In genomic region chr13:112433271-112433670, GRCm38 (mm10) we compare ENCODE assay signal across 12 mouse cellular contexts. TPM values are rescaled to one million over a fixed set of nuclear protein-coding genes. Genes with fewer than 3 reads are reported as not detected.
A peak's percentile ranks its signal among the peaks of the same experiment; 100 is the strongest.
DNase-seq lines count a peak whose midpoint lies in the region; ATAC-seq lines count a peak whose summit lies in the region.
"Had no signal": no experiment of that assay in that cellular context is flagged by ENCODE, and none has a peak within 500 bp of the region (broad histone marks: within the 10 kb centered on the region; RNA-seq: fewer than 3 reads in every experiment).

No protein-coding gene starts in this region.

- no peak for ATAC-seq in heart, embryonic 13.5 days (ENCODE audit: extremely low read depth, insufficient number of reproducible peaks, low FRiP score, low TSS enrichment)
- no peak for ATAC-seq in heart, embryonic 12.5 days (ENCODE audit: insufficient number of reproducible peaks, low FRiP score)
- ATAC-seq in megakaryocyte progenitor cell, adult 5-6 weeks (replicated peaks; ENCODE audit: poor library complexity) = peak; percentile 68
- no peak for ATAC-seq in midbrain, embryonic 14.5 days (ENCODE audit: low FRiP score, low TSS enrichment)
- ATAC-seq in hindbrain, embryonic 13.5 days (ENCODE audit: low FRiP score) = no peak

- H3K4me1 ChIP-seq in heart, embryonic 13.5 days = peaks cover 26% of the 10 kb centered on the region
- H3K4me1 ChIP-seq in heart, embryonic 12.5 days (replicated peaks) = peaks cover 29% of the 10 kb centered on the region
- no peaks in the 10 kb centered on the region for H3K4me1 ChIP-seq in midbrain, embryonic 14.5 days (ENCODE audit: control insufficient read depth, insufficient read depth, low read length)
- H3K4me1 ChIP-seq in hindbrain, embryonic 13.5 days (replicated peaks) = no peaks in the 10 kb centered on the region

- H3K36me3 ChIP-seq in heart, embryonic 13.5 days = no peaks in the 10 kb centered on the region
- H3K36me3 ChIP-seq in heart, embryonic 12.5 days = no peaks in the 10 kb centered on the region
- no peaks in the 10 kb centered on the region for H3K36me3 ChIP-seq in midbrain, embryonic 14.5 days (ENCODE audit: control insufficient read depth, insufficient read depth, low read length)
- no peaks in the 10 kb centered on the region for H3K36me3 ChIP-seq in hindbrain, embryonic 13.5 days
- H3K36me3 ChIP-seq: embryonic facial prominence, embryonic 13.5 days had no signal

- H3K9ac ChIP-seq in heart, embryonic 13.5 days = no peak overlapping the region
- no peak overlapping the region for H3K9ac ChIP-seq in heart, embryonic 12.5 days
- no peak overlapping the region for H3K9ac ChIP-seq in midbrain, embryonic 14.5 days (replicated peaks; ENCODE audit: low read length)
- no peak overlapping the region for H3K9ac ChIP-seq in hindbrain, embryonic 13.5 days
- H3K9ac ChIP-seq: embryonic facial prominence, embryonic 13.5 days; liver, embryonic 14.5 days had no signal

- no peaks in the 10 kb centered on the region for H3K27me3 ChIP-seq in heart, embryonic 13.5 days (replicated peaks)
- H3K27me3 ChIP-seq in heart, embryonic 12.5 days (replicated peaks) = no peaks in the 10 kb centered on the region
- H3K27me3 ChIP-seq in midbrain, embryonic 14.5 days (ENCODE audit: control insufficient read depth, insufficient read depth, low read length) = no peaks in the 10 kb centered on the region
- no peaks in the 10 kb centered on the region for H3K27me3 ChIP-seq in hindbrain, embryonic 13.5 days
- H3K27me3 ChIP-seq: embryonic facial prominence, embryonic 13.5 days had no signal

- peak; percentile 35 for DNase-seq in testis, postnatal 14 days (ENCODE audit: low spot score)
- DNase-seq in testis, postnatal 10 days (ENCODE audit: low spot score) = no peak
- no peak for DNase-seq in midbrain, embryonic 14.5 days
- DNase-seq in spleen, adult 18-20 months = no peak
- DNase-seq: heart, postnatal 10 days had no signal

- H3K27ac ChIP-seq in heart, embryonic 13.5 days (replicated peaks) = peak overlapping the region; percentile 5; the same call in 1 of the 2 replicates
- H3K27ac ChIP-seq in heart, embryonic 12.5 days (ENCODE audit: poor library complexity, severe bottlenecking) = no peak overlapping the region
- no peak overlapping the region for H3K27ac ChIP-seq in midbrain, embryonic 14.5 days (replicated peaks; ENCODE audit: low read depth, low read length)
- H3K27ac ChIP-seq in hindbrain, embryonic 13.5 days = no peak overlapping the region
- H3K27ac ChIP-seq: embryonic facial prominence, embryonic 13.5 days; liver, embryonic 14.5 days had no signal

- H3K4me2 ChIP-seq in heart, embryonic 13.5 days = no peak overlapping the region
- H3K4me2 ChIP-seq in heart, embryonic 12.5 days = no peak overlapping the region
- H3K4me2 ChIP-seq in midbrain, embryonic 14.5 days (ENCODE audit: low read length) = no peak overlapping the region
- no peak overlapping the region for H3K4me2 ChIP-seq in hindbrain, embryonic 13.5 days
- H3K4me2 ChIP-seq: embryonic facial prominence, embryonic 13.5 days had no signal

- no peaks in the 10 kb centered on the region for H3K9me3 ChIP-seq in heart, embryonic 13.5 days
- no peaks in the 10 kb centered on the region for H3K9me3 ChIP-seq in heart, embryonic 12.5 days (replicated peaks)
- H3K9me3 ChIP-seq in midbrain, embryonic 14.5 days (ENCODE audit: control insufficient read depth, low read length) = no peaks in the 10 kb centered on the region
- H3K9me3 ChIP-seq in hindbrain, embryonic 13.5 days = no peaks in the 10 kb centered on the region
- H3K9me3 ChIP-seq: embryonic facial prominence, embryonic 13.5 days had no signal

- 46% methylated on average over 5 of the region's 5 CpGs for WGBS in heart, embryonic 13.5 days
- whole genome bisulfite sequencing in heart, embryonic 12.5 days = 48% methylated on average over 5 of the region's 5 CpGs
- 79% methylated on average over 5 of the region's 5 CpGs for WGBS in midbrain, embryonic 14.5 days
- WGBS in hindbrain, embryonic 13.5 days = 76% methylated on average over 5 of the region's 5 CpGs

- H3K4me3 ChIP-seq in heart, embryonic 13.5 days = no peak overlapping the region
- H3K4me3 ChIP-seq in heart, embryonic 12.5 days = no peak overlapping the region
- no peak overlapping the region for H3K4me3 ChIP-seq in midbrain, embryonic 14.5 days (replicated peaks; ENCODE audit: low read depth, low read length)
- no peak overlapping the region for H3K4me3 ChIP-seq in hindbrain, embryonic 13.5 days
- H3K4me3 ChIP-seq: embryonic facial prominence, embryonic 13.5 days; myocyte had no signal

RNA-seq across cellular contexts. Expression of gene Il6st, which starts 30.6 kb away (rescaled TPM):
- polyA plus RNA-seq in heart, embryonic 13.5 days (2015; fragmentation: Nextera tagmentation; extraction: Ambion mirVana) = 42.1 TPM in 2 replicates
- 79.3 and 84.2 TPM in 2 replicates for polyA plus RNA-seq in heart, embryonic 12.5 days (2016; fragmentation: Nextera tagmentation; extraction: Ambion mirVana)
- 25.0 and 29.8 TPM in 2 replicates for total RNA-seq in megakaryocyte progenitor cell, adult 5-6 weeks (2015)
- total RNA-seq in megakaryocyte progenitor cell, adult 5-6 weeks (2017) = 27.9 and 32.7 TPM in 2 replicates
- polyA plus RNA-seq in midbrain, embryonic 14.5 days (2014; fragmentation: Nextera tagmentation; extraction: Ambion mirVana) = 9.7 and 20.7 TPM in 2 replicates
- 19.9 and 22.6 TPM in 2 replicates for polyA plus RNA-seq in hindbrain, embryonic 13.5 days (2015; fragmentation: Nextera tagmentation; extraction: Ambion mirVana)
